Mouse (Mus musculus) ES-E14 (cell line): ENCODE measurements around the gene Clec5a. TPM values are rescaled to one million over a fixed set of nuclear protein-coding genes. Genes with fewer than 3 reads are reported as not detected.

ENCODE experiments used
- DNase-seq: peaks from one replicate; pipeline ENCODE4 v3.0.0-alpha.2; 2013; ENCODE audit warnings: low read depth, low spot score
- H3K27ac ChIP-seq: 2 replicates; pipeline ENCODE4 v1.5.1; 2012; ENCODE audit warnings: low read depth, mild to moderate bottlenecking, low read length, moderate library complexity, mixed read lengths; ENCODE audit not compliant: poor library complexity, insufficient read depth, severe bottlenecking
- H3K36me3 ChIP-seq: 2 replicates; pipeline ENCODE4 v1.6.1; 2012; ENCODE audit warnings: mild to moderate bottlenecking, low read length, moderate library complexity, mixed read lengths; ENCODE audit not compliant: control insufficient read depth, poor library complexity, insufficient read depth, severe bottlenecking
- H3K4me1 ChIP-seq, 2 experiments: fragments of 150-350 bp in 1 of 2; sonication (generic) in 1 of 2; 2 replicates each; pipeline ENCODE4 v1.6.1; 2012; ENCODE audit warnings: low read length in 2 of 2, mild to moderate bottlenecking in 1 of 2, mixed read lengths in 1 of 2; ENCODE audit not compliant: control insufficient read depth in 2 of 2, insufficient read depth in 2 of 2, poor library complexity in 1 of 2
- H3K4me3 ChIP-seq, 2 experiments: fragments of 150-350 bp in 1 of 2; sonication (generic) in 1 of 2; 2 replicates each; pipeline ENCODE4 v1.5.1; 2012; ENCODE audit warnings: low read length in 2 of 2, low read depth in 1 of 2, mild to moderate bottlenecking in 1 of 2, mixed read lengths in 1 of 2; ENCODE audit not compliant: insufficient read depth in 1 of 2, poor library complexity in 1 of 2, severe bottlenecking in 1 of 2
- H3K9ac ChIP-seq: 2 replicates; pipeline ENCODE4 v1.6.1; 2012; ENCODE audit warnings: low read depth, mild to moderate bottlenecking, low read length, mixed read lengths; ENCODE audit not compliant: poor library complexity, insufficient read depth, severe bottlenecking
- H3K9me3 ChIP-seq: fragments of 150-350 bp; sonication (generic); 2 replicates; pipeline ENCODE4 v1.6.1; 2012; ENCODE audit warnings: low read depth, mild to moderate bottlenecking, low read length; ENCODE audit not compliant: control insufficient read depth, insufficient read depth
- CHD2 ChIP-seq: IDR thresholded peaks from 2 replicates; pipeline ENCODE4 v1.6.1; 2014; ENCODE audit warnings: mild to moderate bottlenecking, low read depth, low read length, inconsistent platforms
- HCFC1 ChIP-seq: IDR thresholded peaks from 2 replicates; pipeline ENCODE4 v1.6.1; 2012; ENCODE audit warnings: low read length, inconsistent platforms, borderline replicate concordance; ENCODE audit not compliant: insufficient read depth
- MAFK ChIP-seq: IDR thresholded peaks from 2 replicates; pipeline ENCODE4 v1.6.1; 2014; ENCODE audit warnings: mild to moderate bottlenecking, low read depth, low read length, inconsistent platforms; ENCODE audit not compliant: insufficient read depth
- ZC3H11A ChIP-seq: IDR thresholded peaks from 2 replicates; pipeline ENCODE4 v1.6.1; 2012; ENCODE audit warnings: low read depth, mild to moderate bottlenecking, inconsistent platforms, low read length, borderline replicate concordance
- ZNF384 ChIP-seq: IDR thresholded peaks from 2 replicates; pipeline ENCODE4 v1.6.1; 2012; ENCODE audit warnings: low read depth, low read length, inconsistent platforms
- in situ Hi-C, 2 experiments: fragments of 600-800 bp; cut with MboI; formaldehyde crosslinking; loops; one replicate each; pipeline ENCODE4 v1.15.1; 2025; ENCODE audit warnings: low sequenced_read_pairs in 2 of 2, inconsistent platforms in 1 of 2; ENCODE audit not compliant: unreplicated experiment in 2 of 2
- total RNA-seq: library from RNA; depleted of rRNA; stranded (reverse); fragments of 300-350 nt; gene quantifications from 2 replicates; pipeline ENCODE4 v1.2.3, GENCODE M21; 2012

The Clec5a gene
- total RNA-seq, 1 experiment: not detected

DNA sequence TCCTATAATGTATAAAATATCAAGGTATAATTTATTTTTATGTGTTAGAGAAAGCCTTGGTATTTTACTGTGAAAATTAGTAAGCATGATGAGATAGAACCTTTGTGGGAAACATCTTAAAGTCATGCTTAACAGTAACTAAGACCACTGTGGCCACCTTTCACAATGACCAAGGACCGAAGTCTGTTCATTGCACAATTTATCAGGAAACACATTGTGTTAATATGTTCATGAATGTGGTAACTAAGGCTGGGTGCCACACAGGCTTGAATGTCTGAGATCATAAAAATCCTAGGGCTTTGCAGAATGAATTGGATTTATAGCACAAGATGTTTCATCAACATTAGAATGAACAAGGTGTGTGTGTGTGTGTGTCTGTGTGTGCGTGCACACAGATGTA, 2.7 kb upstream of the Clec5a start:
- Histone ChIP-seq H3K4me3 (no peak overlapping the region), H3K36me3 (no peaks in the 10 kb centered on the region), H3K9me3 (no peaks in the 10 kb centered on the region), H3K27ac (no peak overlapping the region), H3K9ac (no peak overlapping the region), H3K4me1 (no peaks in the 10 kb centered on the region)
- in situ Hi-C loops: no loop called here
- DNase-seq: no peak
- TF ChIP-seq ZNF384 (no peak), MAFK (no peak), CHD2 (no peak), ZC3H11A (no peak), HCFC1 (no peak)

DNA sequence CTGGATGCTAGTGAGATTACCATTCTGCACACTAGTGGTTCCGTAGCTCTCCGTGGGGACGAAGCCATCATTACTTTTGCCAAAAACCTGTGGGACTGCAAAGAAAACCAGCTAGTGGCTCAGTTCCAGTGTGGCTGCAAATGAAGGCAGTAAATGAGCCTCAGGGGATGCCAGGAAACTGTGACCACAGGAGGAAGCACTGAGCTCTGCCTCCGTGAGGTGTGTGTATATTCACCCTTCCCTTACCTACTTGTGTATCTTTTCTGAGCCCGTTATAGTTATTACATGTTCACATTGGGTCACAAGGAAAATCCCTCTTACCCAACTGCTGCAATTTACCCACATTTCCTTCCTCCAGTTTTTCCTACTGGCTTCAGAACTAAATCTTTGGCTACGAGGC, 1.3 kb downstream of the Clec5a start:
- no peaks in the 10 kb centered on the region for H3K36me3 ChIP-seq
- H3K9ac ChIP-seq: no peak overlapping the region
- H3K4me1 ChIP-seq: no peaks in the 10 kb centered on the region
- in situ Hi-C loops: no loop called here
- H3K9me3 ChIP-seq: no peaks in the 10 kb centered on the region
- no peak overlapping the region for H3K4me3 ChIP-seq
- H3K27ac ChIP-seq: no peak overlapping the region
- no peak for DNase-seq
- no peak for TF ChIP-seq CHD2
- no peak for TF ChIP-seq ZC3H11A

DNA sequence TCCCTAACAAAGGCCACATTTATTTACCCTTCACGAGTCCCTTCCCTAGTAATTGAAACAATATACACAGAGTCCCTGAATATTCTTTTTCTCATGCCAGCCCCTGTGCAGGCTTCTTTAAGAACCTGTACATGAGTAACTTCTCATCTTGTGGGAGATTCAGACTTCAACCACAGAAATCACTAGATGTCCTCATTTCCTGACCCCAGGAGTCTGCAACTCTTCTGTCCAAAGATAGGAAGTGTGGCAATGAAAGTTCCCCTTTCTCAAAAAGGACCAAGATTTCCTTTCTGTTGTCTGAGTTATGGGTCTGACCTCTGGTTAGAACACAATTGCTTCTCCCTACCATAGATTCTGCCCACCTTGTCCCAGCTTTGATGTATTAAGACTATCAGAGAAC, 9.3 kb downstream of the Clec5a start:
- Histone ChIP-seq H3K27ac (no peak overlapping the region), H3K9me3 (no peaks in the 10 kb centered on the region), H3K9ac (no peak overlapping the region), H3K36me3 (no peaks in the 10 kb centered on the region), H3K4me1 (no peaks in the 10 kb centered on the region), H3K4me3 (no peak overlapping the region)
- in situ Hi-C loops: no loop called here
- no peak for TF ChIP-seq CHD2
- no peak for TF ChIP-seq HCFC1
- TF ChIP-seq ZNF384: no peak
- TF ChIP-seq ZC3H11A: no peak
- no peak for TF ChIP-seq MAFK
- no peak for DNase-seq

GRCm38 (mm10) chr6:40573618-40574017, 12.0 kb downstream of the Clec5a start:
- H3K4me3 ChIP-seq: no peak overlapping the region
- H3K36me3 ChIP-seq: no peaks in the 10 kb centered on the region
- no peaks in the 10 kb centered on the region for H3K4me1 ChIP-seq
- no peak overlapping the region for H3K9ac ChIP-seq
- no peak overlapping the region for H3K27ac ChIP-seq
- no peaks in the 10 kb centered on the region for H3K9me3 ChIP-seq
- in situ Hi-C loops: no loop called here
- TF ChIP-seq ZNF384 (no peak), ZC3H11A (no peak), MAFK (no peak), HCFC1 (no peak)
- no peak for DNase-seq

DNA sequence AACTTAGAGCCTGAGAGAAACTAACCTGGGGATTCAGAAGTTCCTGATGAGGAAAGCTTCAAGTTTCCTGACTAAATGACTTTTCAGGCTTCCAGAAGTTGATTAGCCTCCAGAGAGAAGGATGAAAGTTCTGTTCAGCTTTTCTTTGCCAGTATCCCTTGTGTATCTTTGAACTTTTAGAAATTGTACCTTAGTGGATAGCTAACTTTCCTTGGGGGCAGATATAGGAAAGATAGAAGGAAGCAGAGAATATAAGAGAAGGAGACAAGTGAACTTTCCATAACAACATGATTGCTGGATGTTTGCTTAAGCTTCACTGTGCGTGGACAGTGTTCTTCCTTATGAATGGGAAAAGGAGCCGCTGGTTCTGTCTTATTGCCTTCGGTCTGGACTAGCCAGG, 16.4 kb downstream of the Clec5a start, which contains the start of gene Olfr460:
Olfr460 (plus strand) TSS at position 301 of the 400 bp plus-strand sequence.
- in situ Hi-C loops: no loop called here
- no peak for TF ChIP-seq CHD2
- no peak for TF ChIP-seq ZNF384
- no peak for TF ChIP-seq HCFC1
- TF ChIP-seq ZC3H11A: no peak
- TF ChIP-seq MAFK: no peak
- no peak within 1 kb of the TSS for H3K4me3 ChIP-seq
- H3K9ac ChIP-seq: no peak within 1 kb of the TSS
- H3K36me3 ChIP-seq: no peaks in the 10 kb centered on the region
- DNase-seq: no peak
- no peaks in the 10 kb centered on the region for H3K4me1 ChIP-seq
- no peak within 1 kb of the TSS for H3K27ac ChIP-seq
- no peaks in the 10 kb centered on the region for H3K9me3 ChIP-seq
